Mouse (Mus musculus) embryonic fibroblast, embryonic 13.5 days (primary cell): ENCODE measurements around the gene Cct6b.

Experiments used
- CTCF ChIP-seq: IDR thresholded peaks from 2 replicates; pipeline ENCODE4 v1.5.1; 2011; ENCODE audit warnings: mild to moderate bottlenecking, control low read depth, low read length, moderate library complexity, borderline replicate concordance; ENCODE audit not compliant: insufficient read depth
- POLR2A ChIP-seq: IDR thresholded peaks from 2 replicates; pipeline ENCODE4 v1.6.1; 2011; ENCODE audit warnings: low read depth, mild to moderate bottlenecking, control low read depth, low read length, moderate library complexity

DNA sequence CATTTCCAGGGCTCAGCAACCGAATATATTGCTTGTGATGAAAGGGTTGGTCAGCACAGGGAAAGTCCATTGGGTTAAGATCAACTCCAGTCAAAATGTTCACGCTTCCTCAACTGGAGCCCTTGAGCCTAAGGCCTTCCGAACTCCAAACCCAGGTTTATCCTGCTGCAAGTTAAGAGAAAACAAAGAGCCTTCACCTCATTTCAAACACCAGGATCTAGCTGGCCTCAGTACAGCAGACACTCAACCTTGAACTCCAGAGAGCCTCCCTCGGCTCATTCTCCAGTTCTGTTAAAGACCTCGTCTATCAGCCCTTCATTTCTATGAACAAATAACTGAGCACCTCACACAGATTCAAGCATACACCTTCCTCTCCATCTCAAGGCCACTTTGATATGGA is 16.0 kb upstream of the Cct6b start:
- TF ChIP-seq CTCF (no peak), POLR2A (peak; percentile 25; the same call in 1 of the 2 replicates)
